Mouse (Mus musculus): ENCODE data around the gene Lbhd1. TPM values are rescaled to one million over a fixed set of nuclear protein-coding genes. Genes with fewer than 3 reads are reported as not detected.

Lbhd1 gene
- polyA plus RNA-seq, 1 experiment from 2014 or later = 27.5 TPM

DNA sequence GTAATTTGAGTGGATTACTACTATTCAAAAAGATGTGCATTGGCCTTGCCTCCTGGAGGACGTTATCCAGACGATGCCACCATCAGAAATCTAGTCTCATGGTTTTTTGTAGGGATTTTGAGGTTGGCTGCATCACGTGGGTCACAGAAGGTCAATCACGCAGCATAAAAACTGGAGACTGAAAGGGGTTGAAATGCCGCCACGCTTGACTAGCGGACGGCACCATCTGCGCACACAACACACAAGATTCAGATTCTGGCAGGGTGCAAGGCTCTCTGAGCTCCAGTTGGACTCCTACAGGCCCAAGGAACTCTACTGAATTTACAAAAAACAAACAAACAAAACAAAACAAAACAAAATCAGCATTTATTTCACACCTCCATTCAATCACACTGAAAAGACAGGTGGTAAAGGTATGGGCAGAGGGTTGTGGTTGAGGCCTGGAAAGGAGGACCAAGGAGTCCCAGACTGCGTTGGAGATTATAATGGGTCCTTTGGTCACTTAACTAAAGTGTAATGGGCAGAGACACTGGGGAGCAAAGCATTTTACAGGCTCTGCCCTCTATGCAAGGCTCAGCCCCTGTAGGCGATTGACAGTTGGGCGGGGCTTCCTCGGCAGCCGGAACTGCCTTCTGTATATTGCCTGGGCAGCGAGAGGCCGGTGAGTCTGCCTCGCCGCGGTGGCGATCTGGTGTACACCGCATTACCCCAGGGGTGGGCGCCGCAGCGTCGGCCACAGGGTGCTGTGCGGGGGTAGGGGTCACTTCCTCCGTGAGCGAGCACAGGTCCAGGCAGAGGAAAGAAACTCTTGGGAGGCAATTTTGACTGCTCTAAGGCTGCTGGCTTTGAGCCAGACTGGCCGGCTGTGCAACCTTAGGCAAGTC is 43.4 kb upstream of the Lbhd1 start:
- H3K27ac ChIP-seq (ENCODE audit: low read depth) = peak overlapping the region; percentile 71

DNA sequence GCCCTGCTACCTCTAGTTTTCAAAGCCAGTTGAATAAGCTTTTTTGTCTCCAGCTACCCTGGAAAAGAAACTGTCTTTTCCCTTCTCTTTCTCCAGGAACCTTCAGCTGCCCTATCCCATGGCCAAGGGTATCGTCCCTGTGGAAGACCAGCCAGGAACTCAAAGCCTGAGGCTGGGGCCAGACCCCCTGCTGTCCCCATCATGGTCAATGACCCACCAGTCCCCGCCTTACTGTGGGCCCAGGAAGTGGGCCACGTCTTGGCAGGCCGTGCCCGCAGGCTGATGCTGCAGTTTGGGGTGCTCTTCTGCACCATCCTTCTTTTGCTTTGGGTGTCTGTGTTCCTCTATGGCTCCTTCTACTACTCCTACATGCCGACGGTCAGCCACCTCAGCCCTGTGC is 42.5 kb upstream of the Lbhd1 start:
- peak overlapping the region; percentile 69 for H3K4me3 ChIP-seq (ENCODE audit: low read depth, low read length)
- H3K27ac ChIP-seq (ENCODE audit: low read depth) = peak overlapping the region; percentile 71; the same call in 1 of the 2 replicates
- TF ChIP-seq EP300 (IDR thresholded peaks at IDR 0.05; ENCODE audit: low read depth) (no peak), CTCF (IDR thresholded peaks at IDR 0.05; ENCODE audit: low read depth) (no peak)
- peak overlapping the region; percentile 82 for H3K9ac ChIP-seq (replicated peaks)
- peaks cover 5% of the 10 kb centered on the region for H3K36me3 ChIP-seq (replicated peaks; ENCODE audit: insufficient read depth, low read length)
- peak overlapping the region; percentile 93 for H3K4me2 ChIP-seq (ENCODE audit: low read depth, low read length)
- H3K9me3 ChIP-seq (ENCODE audit: low read length) = no peaks in the 10 kb centered on the region
- H3K4me1 ChIP-seq (ENCODE audit: insufficient read depth) = peaks cover 32% of the 10 kb centered on the region
- no peaks in the 10 kb centered on the region for H3K27me3 ChIP-seq (ENCODE audit: insufficient read depth, low read length)
- DNase-seq (no peak), ATAC-seq (no peak)
- whole genome bisulfite sequencing (ENCODE audit: insufficient replicate concordance) = 83% methylated on average over 7 of the region's 7 CpGs

More for the DNA sequence above, 43.4 kb upstream of the Lbhd1 start:
- Histone ChIP-seq H3K4me1 (ENCODE audit: insufficient read depth) (peaks cover 32% of the 10 kb centered on the region), H3K9me3 (ENCODE audit: low read length) (no peaks in the 10 kb centered on the region), H3K4me2 (ENCODE audit: low read depth, low read length) (peak overlapping the region; percentile 93), H3K36me3 (replicated peaks; ENCODE audit: insufficient read depth, low read length) (peaks cover 7% of the 10 kb centered on the region; the same call in 1 of the 2 replicates), H3K27me3 (ENCODE audit: insufficient read depth, low read length) (no peaks in the 10 kb centered on the region), H3K9ac (replicated peaks) (peak overlapping the region; percentile 82), H3K4me3 (ENCODE audit: low read depth, low read length) (peak overlapping the region; percentile 69)
- TF ChIP-seq EP300 (IDR thresholded peaks at IDR 0.05; ENCODE audit: low read depth) (no peak), CTCF (IDR thresholded peaks at IDR 0.05; ENCODE audit: low read depth) (0 out of 2 replicates have a peak, but pooled peaks have one; percentile 3)
- ATAC-seq (peak; percentile 68), DNase-seq (peak; percentile 85)
- WGBS (ENCODE audit: insufficient replicate concordance) = 27% methylated on average over 29 of the region's 29 CpGs

DNA sequence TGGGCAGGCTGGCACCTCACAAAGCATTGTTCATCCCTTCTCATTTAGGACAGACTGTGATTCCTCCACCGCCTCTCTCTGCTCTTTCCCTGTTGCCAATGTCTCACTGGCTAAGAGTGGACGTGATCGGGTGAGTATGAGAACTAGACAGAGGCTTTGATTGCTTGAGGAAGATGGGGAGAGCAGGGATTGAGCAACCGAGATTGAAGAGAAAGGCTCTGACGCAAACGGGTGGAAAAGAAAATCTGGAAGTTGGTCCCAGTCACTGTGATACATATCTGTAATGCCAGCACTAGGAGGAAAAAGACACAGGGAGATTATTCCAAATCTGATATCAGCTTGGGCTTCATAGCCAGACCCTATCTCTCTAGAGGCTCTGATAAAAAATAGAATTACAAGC is 40.6 kb upstream of the Lbhd1 start:
- Histone ChIP-seq H3K4me3 (ENCODE audit: low read depth, low read length) (no peak overlapping the region), H3K27me3 (ENCODE audit: insufficient read depth, low read length) (no peaks in the 10 kb centered on the region), H3K4me1 (ENCODE audit: insufficient read depth) (peaks cover 28% of the 10 kb centered on the region), H3K36me3 (replicated peaks; ENCODE audit: insufficient read depth, low read length) (peaks cover 24% of the 10 kb centered on the region), H3K4me2 (ENCODE audit: low read depth, low read length) (no peak overlapping the region), H3K9ac (replicated peaks) (no peak overlapping the region), H3K9me3 (ENCODE audit: low read length) (no peaks in the 10 kb centered on the region), H3K27ac (ENCODE audit: low read depth) (no peak overlapping the region)
- WGBS (ENCODE audit: insufficient replicate concordance) = 74% methylated on average over 6 of the region's 6 CpGs
- no peak for DNase-seq
- TF ChIP-seq EP300 (IDR thresholded peaks at IDR 0.05; ENCODE audit: low read depth) = no peak
- TF ChIP-seq CTCF (IDR thresholded peaks at IDR 0.05; ENCODE audit: low read depth) = no peak
- ATAC-seq = no peak

DNA sequence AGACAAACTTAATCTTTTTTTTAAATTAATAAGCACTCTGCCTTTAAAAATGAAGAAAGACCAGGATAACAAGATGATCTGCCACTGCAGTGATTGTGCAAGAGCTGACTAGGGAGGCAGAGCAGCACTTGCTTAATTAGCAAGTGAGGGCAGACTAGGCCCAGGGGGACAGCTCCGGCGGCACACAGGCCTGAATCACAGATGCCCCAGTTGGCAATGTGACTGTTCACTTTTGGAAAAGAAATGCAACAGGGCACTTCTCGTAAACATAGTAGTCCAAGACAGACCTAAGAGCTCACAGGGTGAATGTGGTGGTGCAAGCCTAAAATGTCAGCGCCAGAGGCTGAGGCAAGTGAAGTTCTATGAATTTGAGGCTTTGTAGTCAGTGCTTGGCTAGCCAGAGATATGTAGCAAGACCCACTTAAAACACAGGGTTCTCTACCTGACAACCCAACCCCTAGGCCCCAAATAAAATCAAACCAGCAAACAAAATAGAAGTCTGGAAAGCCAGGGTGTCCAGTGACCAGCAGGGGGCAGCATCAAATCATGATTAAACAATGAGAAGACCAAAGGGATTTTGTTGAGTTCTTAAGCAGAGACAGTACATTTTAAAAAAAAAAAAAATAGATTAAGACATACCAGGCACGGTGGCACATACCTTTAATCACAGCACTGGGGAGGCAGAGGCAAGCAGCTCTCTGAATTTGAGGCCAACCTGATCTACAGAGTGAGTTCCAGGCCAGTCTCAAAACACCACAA is 39.0 kb upstream of the Lbhd1 start:
- peaks cover 15% of the 10 kb centered on the region for H3K4me1 ChIP-seq (ENCODE audit: insufficient read depth)
- peak; percentile 83 for DNase-seq
- H3K4me3 ChIP-seq (ENCODE audit: low read depth, low read length) = no peak overlapping the region
- no peak overlapping the region for H3K9ac ChIP-seq (replicated peaks)
- 55% methylated on average over 5 of the region's 5 CpGs for WGBS (ENCODE audit: insufficient replicate concordance)
- H3K4me2 ChIP-seq (ENCODE audit: low read depth, low read length) = no peak overlapping the region
- TF ChIP-seq CTCF (IDR thresholded peaks at IDR 0.05; ENCODE audit: low read depth) (peak; percentile 82), EP300 (IDR thresholded peaks at IDR 0.05; ENCODE audit: low read depth) (no peak)
- H3K9me3 ChIP-seq (ENCODE audit: low read length) = no peaks in the 10 kb centered on the region
- H3K27ac ChIP-seq (ENCODE audit: low read depth) = no peak overlapping the region
- peak; percentile 22 for ATAC-seq
- H3K36me3 ChIP-seq (replicated peaks; ENCODE audit: insufficient read depth, low read length) = peaks cover 24% of the 10 kb centered on the region
- no peaks in the 10 kb centered on the region for H3K27me3 ChIP-seq (ENCODE audit: insufficient read depth, low read length)

DNA sequence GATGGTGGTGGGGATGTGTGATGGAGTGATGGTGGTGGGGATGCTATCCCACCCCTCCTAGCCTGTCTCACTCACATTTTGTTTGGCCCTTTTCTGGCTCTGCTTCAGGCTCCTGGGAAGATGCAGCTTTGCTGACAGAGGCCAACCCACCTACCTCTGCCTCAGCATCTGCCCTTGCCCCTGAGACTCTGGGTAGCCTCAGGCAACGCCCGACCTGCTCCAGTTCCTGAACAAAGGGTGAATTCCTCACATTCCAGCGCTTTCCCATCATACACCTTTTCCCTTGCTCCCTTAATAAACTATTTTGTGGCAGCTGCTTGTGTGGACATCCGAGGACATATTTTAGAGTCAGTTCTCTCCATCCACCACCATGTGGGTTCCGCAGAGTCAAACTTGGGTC is 35.2 kb upstream of the Lbhd1 start:
- Histone ChIP-seq H3K4me2 (ENCODE audit: low read depth, low read length) (no peak overlapping the region), H3K36me3 (replicated peaks; ENCODE audit: insufficient read depth, low read length) (peaks cover 20% of the 10 kb centered on the region), H3K9me3 (ENCODE audit: low read length) (no peaks in the 10 kb centered on the region), H3K27me3 (ENCODE audit: insufficient read depth, low read length) (no peaks in the 10 kb centered on the region), H3K27ac (ENCODE audit: low read depth) (no peak overlapping the region), H3K9ac (replicated peaks) (no peak overlapping the region), H3K4me1 (ENCODE audit: insufficient read depth) (no peaks in the 10 kb centered on the region), H3K4me3 (ENCODE audit: low read depth, low read length) (no peak overlapping the region)
- ATAC-seq (no peak), DNase-seq (no peak)
- TF ChIP-seq EP300 (IDR thresholded peaks at IDR 0.05; ENCODE audit: low read depth) (no peak), CTCF (IDR thresholded peaks at IDR 0.05; ENCODE audit: low read depth) (no peak)
- WGBS (ENCODE audit: insufficient replicate concordance) = 81% methylated on average over 5 of the region's 5 CpGs

DNA sequence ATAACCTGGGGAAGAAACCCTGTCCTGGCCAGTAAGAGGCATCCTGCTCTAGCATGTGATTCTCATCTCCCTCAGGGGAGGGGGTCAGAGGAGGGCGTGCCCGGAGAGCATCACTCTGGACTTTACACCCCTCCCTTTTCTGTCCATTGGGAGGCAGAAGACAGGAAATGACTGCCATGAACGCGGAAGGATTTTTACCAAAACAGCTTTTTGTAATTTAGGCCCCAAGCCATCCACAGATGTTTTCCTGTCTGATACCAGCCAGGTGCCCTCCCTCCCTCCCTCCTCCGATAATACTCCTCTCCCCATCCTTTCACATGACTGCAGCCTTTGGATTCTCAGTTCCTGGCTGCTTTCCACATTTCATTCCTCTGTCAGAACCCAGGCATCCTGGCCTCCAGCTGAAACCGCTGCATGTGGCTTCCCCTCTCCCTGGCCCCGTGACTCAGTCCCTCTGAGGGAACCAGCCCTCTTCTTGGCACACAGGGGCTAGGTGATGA is 33.1 kb upstream of the Lbhd1 start, which contains the start of gene Lrrn4cl:
Gene Lrrn4cl, plus strand, starts transcription at position 367 of the 500 bp plus-strand sequence.
- TF ChIP-seq EP300 (IDR thresholded peaks at IDR 0.05; ENCODE audit: low read depth) (no peak), CTCF (IDR thresholded peaks at IDR 0.05; ENCODE audit: low read depth) (no peak)
- WGBS (ENCODE audit: insufficient replicate concordance) = 40% methylated on average over 7 of the region's 7 CpGs
- H3K27ac ChIP-seq (ENCODE audit: low read depth) = no peak within 1 kb of the TSS
- H3K4me2 ChIP-seq (ENCODE audit: low read depth, low read length) = no peak within 1 kb of the TSS
- peaks cover 20% of the 10 kb centered on the region for H3K36me3 ChIP-seq (replicated peaks; ENCODE audit: insufficient read depth, low read length)
- H3K27me3 ChIP-seq (ENCODE audit: insufficient read depth, low read length) = no peaks in the 10 kb centered on the region
- no peak within 1 kb of the TSS for H3K9ac ChIP-seq (replicated peaks)
- ATAC-seq (peak; percentile 35; the same call in 1 of the 2 replicates), DNase-seq (no peak)
- no peak within 1 kb of the TSS for H3K4me3 ChIP-seq (ENCODE audit: low read depth, low read length)
- no peaks in the 10 kb centered on the region for H3K4me1 ChIP-seq (ENCODE audit: insufficient read depth)
- no peaks in the 10 kb centered on the region for H3K9me3 ChIP-seq (ENCODE audit: low read length)

Measured in liver, postnatal 0 days (tissue).